Mouse (Mus musculus): ENCODE measurements around the gene Rtkn2. TPM values are rescaled to one million over a fixed set of nuclear protein-coding genes. Genes with fewer than 3 reads are reported as not detected.

Gene Rtkn2
- total and polyA plus RNA-seq, 2 experiments from 2014 or later: 0.27 to 2.2 TPM

DNA sequence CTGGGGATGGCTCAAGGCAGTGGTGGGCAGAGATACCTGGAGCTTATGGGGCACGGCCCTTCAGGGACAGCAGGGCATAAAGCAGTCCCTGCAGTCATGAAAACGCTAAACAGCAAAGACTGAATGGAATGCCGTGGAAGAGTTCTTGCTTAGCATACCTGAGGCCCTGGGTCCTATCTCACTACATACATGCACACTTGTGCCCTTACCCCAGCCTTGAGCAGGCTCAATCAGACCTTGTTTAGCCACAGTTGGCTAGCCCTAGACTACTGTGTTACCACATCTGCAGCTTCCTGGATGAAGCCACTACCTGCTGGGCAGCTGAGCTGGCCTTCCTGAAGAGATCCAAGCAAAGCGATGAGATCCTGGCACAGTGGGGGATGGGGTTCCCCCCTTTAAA, 93.3 kb downstream of the Rtkn2 start:
- Histone ChIP-seq H3K4me2 (ENCODE audit: low read depth, low read length) (no peak overlapping the region), H3K27me3 (ENCODE audit: control insufficient read depth, insufficient read depth, low read length) (no peaks in the 10 kb centered on the region), H3K9me3 (replicated peaks; ENCODE audit: control insufficient read depth, low read length) (no peaks in the 10 kb centered on the region), H3K27ac (ENCODE audit: low read depth) (no peak overlapping the region), H3K9ac (replicated peaks; ENCODE audit: low read depth, low read length) (no peak overlapping the region), H3K4me1 (ENCODE audit: control insufficient read depth, insufficient read depth) (no peaks in the 10 kb centered on the region), H3K36me3 (replicated peaks; ENCODE audit: control insufficient read depth, insufficient read depth, low read length) (no peaks in the 10 kb centered on the region), H3K4me3 (ENCODE audit: low read depth, low read length) (no peak overlapping the region)
- no peak for DNase-seq (ENCODE audit: low spot score)
- 74% methylated on average over 4 of the region's 4 CpGs for WGBS
- no peak for ATAC-seq (ENCODE audit: insufficient read depth, low read depth)
- no peak for TF ChIP-seq EP300 (IDR thresholded peaks at IDR 0.05; ENCODE audit: low read depth)
- TF ChIP-seq CTCF (IDR thresholded peaks at IDR 0.05; ENCODE audit: low read depth): no peak

DNA sequence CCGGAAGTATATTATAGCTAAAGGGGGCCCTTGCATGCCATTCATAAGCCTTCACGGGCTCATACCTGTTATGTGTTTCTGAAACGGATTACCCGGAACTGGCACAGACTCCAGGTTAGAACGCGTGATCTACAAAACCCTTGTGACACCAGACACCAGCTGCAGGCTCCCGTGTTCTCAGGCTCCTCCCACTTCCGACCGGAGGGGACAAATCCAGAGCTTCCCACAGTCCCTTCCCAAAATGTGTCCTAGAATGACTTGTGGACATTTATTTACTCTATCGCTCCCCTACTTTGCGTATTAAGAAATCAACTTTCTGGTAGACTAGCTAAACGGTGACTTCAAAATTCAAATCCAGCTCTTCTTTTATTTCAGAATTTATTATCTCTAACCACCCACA, 94.9 kb downstream of the Rtkn2 start:
- Histone ChIP-seq H3K27ac (ENCODE audit: low read depth) (no peak overlapping the region), H3K4me2 (ENCODE audit: low read depth, low read length) (no peak overlapping the region), H3K36me3 (replicated peaks; ENCODE audit: control insufficient read depth, insufficient read depth, low read length) (no peaks in the 10 kb centered on the region), H3K9me3 (replicated peaks; ENCODE audit: control insufficient read depth, low read length) (no peaks in the 10 kb centered on the region), H3K27me3 (ENCODE audit: control insufficient read depth, insufficient read depth, low read length) (no peaks in the 10 kb centered on the region), H3K4me1 (ENCODE audit: control insufficient read depth, insufficient read depth) (no peaks in the 10 kb centered on the region), H3K4me3 (ENCODE audit: low read depth, low read length) (no peak overlapping the region), H3K9ac (replicated peaks; ENCODE audit: low read depth, low read length) (no peak overlapping the region)
- DNase-seq (ENCODE audit: low spot score) (no peak), ATAC-seq (ENCODE audit: insufficient read depth, low read depth) (no peak)
- TF ChIP-seq CTCF (IDR thresholded peaks at IDR 0.05; ENCODE audit: low read depth) (no peak), EP300 (IDR thresholded peaks at IDR 0.05; ENCODE audit: low read depth) (no peak)
- 84% methylated on average over 12 of the region's 12 CpGs for WGBS

DNA sequence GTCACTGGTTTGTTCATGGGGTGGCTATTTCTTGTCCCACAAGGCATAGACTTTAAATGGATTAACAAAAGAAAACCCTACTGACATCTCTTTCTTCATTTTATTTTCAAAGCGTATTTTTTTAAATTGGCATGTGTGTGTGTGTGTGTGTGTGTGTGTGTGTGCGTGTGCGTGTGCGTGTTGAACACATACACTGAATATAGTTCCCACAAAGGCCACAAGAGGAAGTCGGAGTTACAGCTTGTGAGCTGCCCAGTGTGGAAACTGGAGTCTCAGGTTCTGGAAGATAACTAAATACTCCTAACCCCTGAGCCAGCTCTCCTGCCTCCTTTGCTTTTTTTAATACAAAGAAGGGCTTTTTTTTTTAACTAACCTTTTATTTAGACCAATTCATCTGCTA, 95.8 kb downstream of the Rtkn2 start:
- WGBS: 83% methylated on average over 5 of the region's 5 CpGs
- Histone ChIP-seq H3K4me2 (ENCODE audit: low read depth, low read length) (no peak overlapping the region), H3K4me1 (ENCODE audit: control insufficient read depth, insufficient read depth) (0 out of 2 replicates have a peak, but pooled peaks cover 3% of the 10 kb centered on the region), H3K36me3 (replicated peaks; ENCODE audit: control insufficient read depth, insufficient read depth, low read length) (no peaks in the 10 kb centered on the region), H3K9me3 (replicated peaks; ENCODE audit: control insufficient read depth, low read length) (no peaks in the 10 kb centered on the region), H3K27me3 (ENCODE audit: control insufficient read depth, insufficient read depth, low read length) (no peaks in the 10 kb centered on the region), H3K27ac (ENCODE audit: low read depth) (no peak overlapping the region), H3K4me3 (ENCODE audit: low read depth, low read length) (no peak overlapping the region), H3K9ac (replicated peaks; ENCODE audit: low read depth, low read length) (no peak overlapping the region)
- ATAC-seq (ENCODE audit: insufficient read depth, low read depth): no peak
- no peak for DNase-seq (ENCODE audit: low spot score)
- TF ChIP-seq EP300 (IDR thresholded peaks at IDR 0.05; ENCODE audit: low read depth) (no peak), CTCF (IDR thresholded peaks at IDR 0.05; ENCODE audit: low read depth) (no peak; the same call in 1 of the 2 replicates)

DNA sequence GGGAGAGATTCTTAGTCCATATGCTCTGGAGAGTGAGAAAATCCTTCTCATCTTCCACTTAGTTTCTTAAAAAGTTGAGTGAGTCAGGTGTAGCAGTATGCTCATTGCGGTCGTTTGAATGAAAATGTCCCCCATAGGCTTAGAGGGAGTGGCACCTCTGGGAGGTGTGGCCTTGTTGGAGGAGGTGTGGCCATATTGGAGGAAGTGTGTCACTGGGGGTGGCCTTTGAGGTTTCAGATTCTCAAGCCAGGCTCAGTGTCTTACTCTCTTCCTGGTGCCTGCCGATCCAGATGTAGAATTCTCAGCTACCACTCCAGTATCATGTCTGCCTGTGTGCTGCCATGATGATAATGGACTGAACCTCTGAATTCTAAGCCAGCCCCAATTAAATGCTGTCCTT, 99.3 kb downstream of the Rtkn2 start:
- TF ChIP-seq CTCF (IDR thresholded peaks at IDR 0.05; ENCODE audit: low read depth) (no peak), EP300 (IDR thresholded peaks at IDR 0.05; ENCODE audit: low read depth) (no peak)
- Histone ChIP-seq H3K27me3 (ENCODE audit: control insufficient read depth, insufficient read depth, low read length) (no peaks in the 10 kb centered on the region), H3K4me3 (ENCODE audit: low read depth, low read length) (no peak overlapping the region), H3K4me2 (ENCODE audit: low read depth, low read length) (no peak overlapping the region), H3K4me1 (ENCODE audit: control insufficient read depth, insufficient read depth) (peaks cover 15% of the 10 kb centered on the region; the same call in 1 of the 2 replicates), H3K36me3 (replicated peaks; ENCODE audit: control insufficient read depth, insufficient read depth, low read length) (no peaks in the 10 kb centered on the region), H3K9ac (replicated peaks; ENCODE audit: low read depth, low read length) (no peak overlapping the region), H3K9me3 (replicated peaks; ENCODE audit: control insufficient read depth, low read length) (no peaks in the 10 kb centered on the region), H3K27ac (ENCODE audit: low read depth) (no peak overlapping the region)
- no peak for ATAC-seq (ENCODE audit: insufficient read depth, low read depth)
- no peak for DNase-seq (ENCODE audit: low spot score)
- 94% methylated on average over 3 of the region's 3 CpGs for WGBS

DNA sequence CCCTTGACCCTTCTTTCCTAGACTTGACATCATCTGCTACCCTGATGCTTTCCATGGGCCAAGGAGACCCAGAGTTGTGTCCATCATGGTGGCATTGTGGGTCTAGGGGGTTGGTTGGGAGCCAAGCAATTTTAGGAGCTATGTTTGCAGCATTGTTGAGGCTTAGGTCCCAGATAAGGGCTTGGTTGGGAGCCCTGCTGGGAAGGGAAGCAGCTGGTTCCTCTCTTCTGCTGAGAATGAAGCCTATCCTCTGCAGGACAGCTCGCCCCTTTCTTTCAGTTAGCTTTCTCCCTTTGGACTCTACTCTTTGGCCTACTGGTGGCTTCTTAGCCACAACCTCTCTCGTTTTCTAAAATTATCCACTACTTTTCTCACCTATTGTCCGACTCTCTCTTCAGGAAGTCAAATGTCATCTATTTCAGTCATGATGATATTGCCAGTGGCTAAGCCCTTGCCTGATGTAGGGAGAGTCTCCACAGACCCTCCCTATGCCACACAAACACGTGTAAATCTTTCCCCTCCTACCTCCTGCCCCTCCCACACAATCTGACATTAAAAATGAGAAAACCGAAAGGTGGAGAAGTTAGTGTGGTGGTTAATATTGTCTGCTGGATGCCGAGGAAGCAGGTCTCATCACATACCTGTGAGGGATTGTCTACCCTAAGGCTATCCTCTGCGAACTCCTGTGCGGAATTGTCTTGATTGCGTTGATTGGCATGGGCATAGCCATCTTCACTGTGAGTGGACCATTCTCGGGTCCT, 100.7 kb downstream of the Rtkn2 start:
- H3K4me3 ChIP-seq (ENCODE audit: low read depth, low read length): no peak overlapping the region
- no peak overlapping the region for H3K4me2 ChIP-seq (ENCODE audit: low read depth, low read length)
- ATAC-seq (ENCODE audit: insufficient read depth, low read depth) (no peak), DNase-seq (ENCODE audit: low spot score) (no peak)
- H3K27me3 ChIP-seq (ENCODE audit: control insufficient read depth, insufficient read depth, low read length): no peaks in the 10 kb centered on the region
- peak overlapping the region; percentile 30; the same call in 1 of the 2 replicates for H3K27ac ChIP-seq (ENCODE audit: low read depth)
- TF ChIP-seq EP300 (IDR thresholded peaks at IDR 0.05; ENCODE audit: low read depth) (peak; percentile 55; the same call in 1 of the 2 replicates), CTCF (IDR thresholded peaks at IDR 0.05; ENCODE audit: low read depth) (no peak)
- H3K9ac ChIP-seq (replicated peaks; ENCODE audit: low read depth, low read length): no peak overlapping the region
- WGBS: 62% methylated on average over 10 of the region's 10 CpGs
- H3K9me3 ChIP-seq (replicated peaks; ENCODE audit: control insufficient read depth, low read length): no peaks in the 10 kb centered on the region
- no peaks in the 10 kb centered on the region for H3K36me3 ChIP-seq (replicated peaks; ENCODE audit: control insufficient read depth, insufficient read depth, low read length)
- H3K4me1 ChIP-seq (ENCODE audit: control insufficient read depth, insufficient read depth): peaks cover 15% of the 10 kb centered on the region; the same call in 1 of the 2 replicates

Measured in heart, postnatal 0 days (tissue).